Mouse (Mus musculus) forebrain, postnatal 0 days (tissue): Measurements from ENCODE around the gene Six5. TPM values are rescaled to one million over a fixed set of nuclear protein-coding genes. Genes with fewer than 3 reads are reported as not detected.
"Not testable (repeated sequence)": the region's sequence is repeated elsewhere in the genome, so short reads cannot be mapped to it uniquely, and the experiment has no call there.

Source experiments
- ATAC-seq: fragments of 200-750 bp; cut with Nextera tagmentation; 2 replicates; pipeline ENCODE4 v1.8.0; 2017; ENCODE audit warnings: mild to moderate bottlenecking, moderate library complexity
- DNase-seq: peaks from one replicate; pipeline ENCODE4 v3.0.0-alpha.2; 2015
- H3K27ac ChIP-seq: fragments of 300-500 bp; sonication (generic); 2 replicates; pipeline ENCODE4 v1.5.1; 2014; ENCODE audit warnings: low read depth, mild to moderate bottlenecking, antibody characterized with exemption, low read length, moderate library complexity, mixed read lengths
- H3K27me3 ChIP-seq: fragments of 300-500 bp; sonication (generic); 2 replicates; pipeline ENCODE4 v1.6.1; 2014; ENCODE audit warnings: mild to moderate bottlenecking, low read length, mixed read lengths; ENCODE audit not compliant: insufficient read depth
- H3K36me3 ChIP-seq: fragments of 300-500 bp; sonication (generic); 2 replicates; pipeline ENCODE4 v1.6.1; 2014; ENCODE audit warnings: mild to moderate bottlenecking, moderate library complexity; ENCODE audit not compliant: insufficient read depth
- H3K4me1 ChIP-seq: fragments of 300-500 bp; sonication (generic); 2 replicates; pipeline ENCODE4 v1.6.1; 2014; ENCODE audit warnings: antibody characterized with exemption; ENCODE audit not compliant: insufficient read depth
- H3K4me2 ChIP-seq: fragments of 300-500 bp; sonication (generic); 2 replicates; pipeline ENCODE4 v1.6.1; 2014; ENCODE audit warnings: low read depth, mild to moderate bottlenecking, moderate library complexity
- H3K4me3 ChIP-seq: fragments of 300-500 bp; sonication (generic); 2 replicates; pipeline ENCODE4 v1.5.1; 2014; ENCODE audit warnings: low read depth, low read length, mixed read lengths
- H3K9ac ChIP-seq: fragments of 300-500 bp; sonication (generic); 2 replicates; pipeline ENCODE4 v1.6.1; 2014; ENCODE audit warnings: mild to moderate bottlenecking
- H3K9me3 ChIP-seq: fragments of 300-500 bp; sonication (generic); 2 replicates; pipeline ENCODE4 v1.6.1; 2016; ENCODE audit warnings: low read length
- CTCF ChIP-seq: sonication (generic); IDR thresholded peaks from 2 replicates; pipeline ENCODE4 v1.5.1; 2016; ENCODE audit warnings: antibody characterized with exemption, control low read depth, low read depth
- WGBS: fragments of 180-500 bp; shearing (Covaris S2); extraction: QIAGEN DNeasy Blood & Tissue Kit; methylation state at CpG from one replicate; pipeline ENCODE4 v1.1.7; 2014; 5-methylcytosine and 5-hydroxymethylcytosine counted together
- polyA plus RNA-seq: library from polyadenylated mRNA; unstranded; fragments of >200 nt; fragmentation: Nextera tagmentation; extraction: Ambion mirVana; gene quantifications from 2 replicates; pipeline ENCODE4 v1.2.1, GENCODE M21; 2015
- total RNA-seq: library from RNA; depleted of rRNA; stranded (reverse); fragments of >200 nt; gene quantifications from 2 replicates; pipeline ENCODE4 v1.2.3, GENCODE M21; 2014

Six5 gene
- total and polyA plus RNA-seq, 2 experiments from 2014 or later: 0.97 to 4.1 TPM

GRCm38 (mm10) chr7:19067063-19067462 is 27.3 kb upstream of the Six5 start:
- DNase-seq (no peak), ATAC-seq (no peak)
- no peak overlapping the region for H3K9ac ChIP-seq
- H3K27me3 ChIP-seq: peaks cover 18% of the 10 kb centered on the region
- no peaks in the 10 kb centered on the region for H3K4me1 ChIP-seq
- H3K4me3 ChIP-seq: no peak overlapping the region
- no peak overlapping the region for H3K4me2 ChIP-seq
- WGBS: 49% methylated on average over 14 of the region's 14 CpGs
- no peaks in the 10 kb centered on the region for H3K9me3 ChIP-seq
- H3K36me3 ChIP-seq: no peaks in the 10 kb centered on the region
- TF ChIP-seq CTCF: no peak
- no peak overlapping the region for H3K27ac ChIP-seq

GRCm38 (mm10) chr7:19067935-19068334 is 26.5 kb upstream of the Six5 start:
- Histone ChIP-seq H3K4me2 (no peak overlapping the region), H3K4me3 (no peak overlapping the region), H3K27me3 (peaks cover 18% of the 10 kb centered on the region), H3K4me1 (no peaks in the 10 kb centered on the region), H3K36me3 (no peaks in the 10 kb centered on the region), H3K9ac (no peak overlapping the region), H3K27ac (no peak overlapping the region), H3K9me3 (no peaks in the 10 kb centered on the region)
- no peak for TF ChIP-seq CTCF
- 65% methylated on average over 13 of the region's 14 CpGs for WGBS
- ATAC-seq (no peak), DNase-seq (no peak)

GRCm38 (mm10) chr7:19068707-19069106 is 25.7 kb upstream of the Six5 start:
- no peak overlapping the region for H3K27ac ChIP-seq
- no peaks in the 10 kb centered on the region for H3K9me3 ChIP-seq
- no peaks in the 10 kb centered on the region for H3K36me3 ChIP-seq
- DNase-seq (peak; percentile 85), ATAC-seq (no peak)
- H3K4me3 ChIP-seq: no peak overlapping the region
- peaks cover 18% of the 10 kb centered on the region for H3K27me3 ChIP-seq
- H3K4me2 ChIP-seq: no peak overlapping the region
- WGBS: 6% methylated on average over 2 of the region's 2 CpGs
- no peaks in the 10 kb centered on the region for H3K4me1 ChIP-seq
- peak; percentile 82 for TF ChIP-seq CTCF
- H3K9ac ChIP-seq: no peak overlapping the region

- ATAC-seq (no peak), DNase-seq (no peak)
- Histone ChIP-seq H3K27ac (no peak overlapping the region), H3K9ac (no peak overlapping the region), H3K9me3 (no peaks in the 10 kb centered on the region), H3K4me3 (no peak overlapping the region), H3K4me2 (no peak overlapping the region), H3K4me1 (no peaks in the 10 kb centered on the region), H3K36me3 (no peaks in the 10 kb centered on the region), H3K27me3 (peaks cover 18% of the 10 kb centered on the region)
- WGBS: 52% methylated on average over 3 of the region's 3 CpGs
- TF ChIP-seq CTCF: peak; percentile 55
Measured at GRCm38 (mm10) chr7:19069500-19069899, 24.9 kb upstream of the Six5 start.

- 60% methylated on average over 3 of the region's 3 CpGs for WGBS
- not testable (repeated sequence) for H3K27me3 ChIP-seq, H3K4me2 ChIP-seq, H3K4me1 ChIP-seq, ATAC-seq, H3K9ac ChIP-seq, H3K27ac ChIP-seq, H3K36me3 ChIP-seq, DNase-seq, H3K4me3 ChIP-seq, H3K9me3 ChIP-seq
Measured at GRCm38 (mm10) chr7:19071024-19071423, 23.4 kb upstream of the Six5 start.

GRCm38 (mm10) chr7:19073504-19073903 is 20.9 kb upstream of the Six5 start:
- H3K27ac ChIP-seq: no peak overlapping the region
- ATAC-seq: no peak
- 82% methylated on average over 9 of the region's 9 CpGs for WGBS
- H3K4me1 ChIP-seq: peaks cover 9% of the 10 kb centered on the region
- no peaks in the 10 kb centered on the region for H3K9me3 ChIP-seq
- H3K4me2 ChIP-seq: no peak overlapping the region
- peaks cover 4% of the 10 kb centered on the region for H3K36me3 ChIP-seq
- no peak for DNase-seq
- H3K9ac ChIP-seq: no peak overlapping the region
- H3K27me3 ChIP-seq: no peaks in the 10 kb centered on the region
- peak; percentile 62 for TF ChIP-seq CTCF
- H3K4me3 ChIP-seq: no peak overlapping the region

GRCm38 (mm10) chr7:19074494-19074893 is 19.9 kb upstream of the Six5 start:
- no peak overlapping the region for H3K9ac ChIP-seq
- 94% methylated on average over 6 of the region's 6 CpGs for WGBS
- H3K9me3 ChIP-seq: no peaks in the 10 kb centered on the region
- ATAC-seq (no peak), DNase-seq (no peak)
- H3K27ac ChIP-seq: no peak overlapping the region
- H3K4me3 ChIP-seq: no peak overlapping the region
- peaks cover 9% of the 10 kb centered on the region for H3K4me1 ChIP-seq
- no peak overlapping the region for H3K4me2 ChIP-seq
- no peaks in the 10 kb centered on the region for H3K27me3 ChIP-seq
- peak; percentile 24; the same call in 1 of the 2 replicates for TF ChIP-seq CTCF
- peaks cover 13% of the 10 kb centered on the region for H3K36me3 ChIP-seq

GRCm38 (mm10) chr7:19075231-19075630 is 19.2 kb upstream of the Six5 start:
- Histone ChIP-seq H3K4me3 (peak overlapping the region; percentile 99), H3K9ac (peak overlapping the region; percentile 97; the same call in 1 of the 2 replicates), H3K9me3 (no peaks in the 10 kb centered on the region), H3K27ac (no peak overlapping the region), H3K27me3 (no peaks in the 10 kb centered on the region), H3K4me1 (peaks cover 9% of the 10 kb centered on the region), H3K36me3 (peaks cover 20% of the 10 kb centered on the region), H3K4me2 (peak overlapping the region; percentile 86)
- WGBS: 62% methylated on average over 5 of the region's 5 CpGs
- no peak for DNase-seq
- ATAC-seq: no peak
- TF ChIP-seq CTCF: no peak
